Mouse (Mus musculus): ENCODE data around the gene Ugt1a1. TPM values are rescaled to one million over a fixed set of nuclear protein-coding genes. Genes with fewer than 3 reads are reported as not detected.

Ugt1a1 gene
- total RNA-seq, 2 experiments from 2014 or later: 40.3 to 102 TPM

GRCm38 (mm10) chr1:88258361-88258760 is 46.6 kb downstream of the Ugt1a1 start:
- DNase-seq: no peak

GRCm38 (mm10) chr1:88258881-88259642 is 47.3 kb downstream of the Ugt1a1 start:
- DNase-seq: peak; percentile 60

- DNase-seq: no peak
Measured at GRCm38 (mm10) chr1:88259643-88260024, 47.9 kb downstream of the Ugt1a1 start.

GRCm38 (mm10) chr1:88260114-88260513 is 48.4 kb downstream of the Ugt1a1 start:
- DNase-seq: peak; percentile 80

- no peak for DNase-seq
Measured at GRCm38 (mm10) chr1:88260604-88261377, 49.0 kb downstream of the Ugt1a1 start.

- no peak for DNase-seq
Measured at GRCm38 (mm10) chr1:88261706-88262105, 49.9 kb downstream of the Ugt1a1 start.

- peak; percentile 90 for DNase-seq
Measured at GRCm38 (mm10) chr1:88262255-88262654, 50.5 kb downstream of the Ugt1a1 start.

GRCm38 (mm10) chr1:88262961-88263360 is 51.2 kb downstream of the Ugt1a1 start:
- no peak for DNase-seq

- no peak for DNase-seq
Measured at GRCm38 (mm10) chr1:88263778-88264177, 52.0 kb downstream of the Ugt1a1 start.

GRCm38 (mm10) chr1:88264237-88264868 is 52.6 kb downstream of the Ugt1a1 start:
- DNase-seq: no peak

- peak; percentile 75 for DNase-seq
Measured at GRCm38 (mm10) chr1:88264869-88265240, 53.1 kb downstream of the Ugt1a1 start.

GRCm38 (mm10) chr1:88266123-88266522 is 54.4 kb downstream of the Ugt1a1 start:
- peak; percentile 15 for DNase-seq

GRCm38 (mm10) chr1:88267489-88267888 is 55.7 kb downstream of the Ugt1a1 start:
- peak; percentile 12 for DNase-seq

- DNase-seq: peak; percentile 31
Measured at GRCm38 (mm10) chr1:88268070-88268469, 56.3 kb downstream of the Ugt1a1 start.

Other genes with a start within 250 kb of the Ugt1a1 start
- gene Usp40, start 203.4 kb upstream of the Ugt1a1 start, total RNA-seq (2021): 10 to 100 TPM; 21.4 to 37.7 TPM
- 1 to 10 TPM; 2.8 to 7.9 TPM for gene Ugt1a10, start 156.6 kb upstream of the Ugt1a1 start, total RNA-seq (2021)
- 1 to 10 TPM; 4.1 to 6.3 TPM for gene Ugt1a9, start 141.2 kb upstream of the Ugt1a1 start, total RNA-seq (2021)
- under 1 TPM; 0.21 to 0.30 TPM for gene Ugt1a8, start 124.1 kb upstream of the Ugt1a1 start, total RNA-seq (2021)
- 1 to 10 TPM; 1.9 to 2.6 TPM for gene Ugt1a7c, start 116.9 kb upstream of the Ugt1a1 start, total RNA-seq (2021)
- gene Ugt1a6b, start 108.7 kb upstream of the Ugt1a1 start, total RNA-seq (2021): 10 to 100 TPM in 1 of 2 experiments, 1 to 10 TPM in 1; 7.3 to 13.6 TPM
- 10 to 100 TPM in 1 of 2 experiments, 1 to 10 TPM in 1; 9.1 to 14.0 TPM for gene Ugt1a6a, start 77.2 kb upstream of the Ugt1a1 start, total RNA-seq (2021)
- gene Ugt1a5, start 45.9 kb upstream of the Ugt1a1 start, total RNA-seq (2021): under 1 TPM; 0.48 to 0.61 TPM
- under 1 TPM; 0.18 to 0.61 TPM for gene Ugt1a2, start 11.4 kb upstream of the Ugt1a1 start, total RNA-seq (2021)
- gene Dnajb3, start 6.2 kb upstream of the Ugt1a1 start, total RNA-seq (2021): 1 to 10 TPM; 3.0 to 3.9 TPM
- gene Mroh2a, start 15.0 kb downstream of the Ugt1a1 start, total RNA-seq (2021): 1 to 10 TPM in 1 of 2 experiments, under 1 TPM in 1; 0.67 to 1.3 TPM
- gene Hjurp, start 65.7 kb downstream of the Ugt1a1 start, total RNA-seq (2021): 10 to 100 TPM; 63.8 to 91.9 TPM
- gene Trpm8, start 65.7 kb downstream of the Ugt1a1 start, total RNA-seq (2021): not detected
- 100 to 1,000 TPM in 1 of 2 experiments, 10 to 100 TPM in 1; 42.3 to 106 TPM for gene Spp2, start 195.0 kb downstream of the Ugt1a1 start, total RNA-seq (2021)

Data from adrenal gland, postnatal 10 days (tissue).